Mouse (Mus musculus) spleen, postnatal 10 days (tissue): ENCODE measurements at regions not wholly inside any gene's neighbourhood (a gene's known extent, or its start where the extent isn't known, plus 50 kb on each side); places are given as distances from the start of the nearest gene placed in this dataset.

Source experiments
- DNase-seq, 2 experiments: peaks; one replicate each; pipeline ENCODE4 v3.0.0; 2021 to 2022; ENCODE audit warnings: low spot score in 2 of 2

GRCm38 (mm10) chr14:46221897-46222669 is 157.1 kb upstream of the Gm15217 start:
- no peak for DNase-seq

DNA sequence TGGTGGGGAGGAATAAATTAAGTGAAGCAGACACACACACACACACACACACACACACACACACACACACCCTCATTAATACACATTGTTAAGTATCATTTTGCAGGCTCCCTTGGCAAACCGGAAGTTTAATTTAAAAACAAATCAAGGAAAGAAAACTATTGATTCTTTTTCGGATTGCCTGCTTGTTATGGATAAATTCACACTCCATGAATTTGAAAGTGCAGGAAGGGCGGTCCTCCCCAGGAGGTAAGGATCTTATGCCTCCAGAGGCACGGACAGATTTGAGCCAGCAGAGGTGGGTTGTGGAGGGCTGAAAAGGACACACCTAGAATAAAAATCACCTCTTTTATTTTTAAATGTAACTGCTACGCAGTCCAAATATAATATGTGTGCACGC is 156.2 kb upstream of the Gm15217 start:
- DNase-seq: no peak

GRCm38 (mm10) chr14:46224421-46224950 is 154.7 kb upstream of the Gm15217 start:
- no peak for DNase-seq

- no peak for DNase-seq
Observed at GRCm38 (mm10) chr14:46225851-46226608, 153.2 kb upstream of the Gm15217 start.

GRCm38 (mm10) chr14:46234040-46234439 is 145.2 kb upstream of the Gm15217 start:
- no peak for DNase-seq

GRCm38 (mm10) chr14:46234835-46235234 is 144.4 kb upstream of the Gm15217 start:
- no peak for DNase-seq

- DNase-seq: no peak
Observed at GRCm38 (mm10) chr14:46240046-46240800, 139.0 kb upstream of the Gm15217 start.

DNA sequence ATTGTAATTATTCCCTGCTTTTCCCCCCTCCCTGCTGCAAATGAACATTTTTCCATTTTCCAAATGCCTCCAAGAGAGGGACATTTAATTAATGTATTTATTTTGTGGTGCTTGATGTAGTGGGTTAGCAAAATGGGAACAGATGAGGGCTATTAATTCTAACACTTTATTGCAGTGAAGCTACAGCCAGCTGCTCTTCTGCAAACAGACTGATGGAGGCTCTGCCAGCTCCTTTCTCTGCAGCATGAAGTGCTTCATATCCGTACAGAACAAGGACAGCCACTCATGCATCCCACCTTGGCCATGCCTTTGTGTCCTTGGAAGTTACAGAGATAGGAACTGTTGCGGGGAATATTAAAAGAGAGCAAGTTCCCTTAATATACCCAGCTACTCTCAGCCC is 138.3 kb upstream of the Gm15217 start:
- DNase-seq: no peak

DNA sequence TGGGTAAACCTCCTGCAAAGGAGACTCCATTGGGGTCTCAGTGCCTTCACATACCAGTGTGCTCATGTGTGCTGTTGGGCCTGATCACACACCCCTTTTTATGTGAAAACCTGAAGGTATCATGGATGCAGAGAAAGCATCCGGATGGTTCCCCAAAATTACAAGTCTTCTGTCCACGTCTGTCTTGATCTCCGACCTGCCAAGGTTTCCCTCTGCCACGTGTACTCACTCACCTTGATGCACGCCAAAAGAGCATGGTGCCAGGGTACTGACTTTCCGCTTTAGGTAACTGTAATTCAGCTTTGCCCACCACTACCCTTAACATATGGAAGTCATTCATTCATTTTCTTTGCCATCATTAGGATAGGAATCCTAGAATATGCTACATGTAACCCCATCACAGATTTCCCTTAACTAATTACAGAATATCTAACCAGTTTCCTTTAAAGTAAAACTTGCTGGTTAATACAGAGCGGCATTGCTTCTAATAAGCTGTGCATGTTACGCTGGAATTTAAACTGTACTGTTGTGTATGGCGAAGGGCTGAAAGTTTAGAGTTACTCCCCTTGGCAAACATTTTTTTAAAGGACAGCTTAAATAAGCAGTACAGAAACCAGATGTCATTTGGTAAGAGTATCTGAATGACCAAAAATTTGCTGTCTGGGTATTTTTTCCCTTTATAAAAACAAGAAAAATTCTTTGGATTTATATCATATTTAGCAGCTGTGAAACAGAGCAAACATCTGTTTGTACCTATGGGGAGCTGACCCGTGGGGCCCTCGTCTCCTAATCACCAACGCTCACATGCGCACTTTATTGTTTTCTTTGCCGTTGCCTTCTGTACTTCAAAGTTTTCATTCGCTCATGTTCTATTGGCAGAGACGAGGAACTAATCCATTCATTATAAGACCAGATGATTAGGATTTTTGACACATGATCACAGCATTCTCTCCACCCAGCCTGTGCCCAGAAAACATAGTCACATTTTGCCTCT is 131.4 kb upstream of the Gm15217 start:
- no peak for DNase-seq

DNA sequence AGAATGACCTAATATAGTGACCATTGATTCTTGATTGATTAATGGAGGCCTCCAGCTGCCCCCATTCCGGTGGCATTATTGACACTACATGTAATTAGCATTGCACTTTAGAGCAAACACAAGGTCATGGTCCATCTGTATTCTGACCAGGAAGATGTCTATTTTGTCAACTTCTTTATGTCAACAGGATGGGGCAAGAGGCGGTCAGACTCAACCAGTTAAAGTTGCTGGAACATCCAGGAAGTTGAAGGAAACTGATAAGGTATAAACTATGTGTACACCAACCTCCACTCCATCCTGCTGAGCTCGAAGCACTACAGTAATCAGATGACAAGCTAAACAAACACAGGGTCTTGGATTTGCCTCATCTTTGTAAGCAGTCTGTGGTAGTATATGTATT is 130.1 kb upstream of the Gm15217 start:
- DNase-seq: no peak

- DNase-seq: no peak
Observed at GRCm38 (mm10) chr14:46255261-46255660, 124.0 kb upstream of the Gm15217 start.

GRCm38 (mm10) chr14:46256336-46256735 is 122.9 kb upstream of the Gm15217 start:
- no peak for DNase-seq

GRCm38 (mm10) chr14:46257311-46257710 is 121.9 kb upstream of the Gm15217 start:
- no peak for DNase-seq

DNA sequence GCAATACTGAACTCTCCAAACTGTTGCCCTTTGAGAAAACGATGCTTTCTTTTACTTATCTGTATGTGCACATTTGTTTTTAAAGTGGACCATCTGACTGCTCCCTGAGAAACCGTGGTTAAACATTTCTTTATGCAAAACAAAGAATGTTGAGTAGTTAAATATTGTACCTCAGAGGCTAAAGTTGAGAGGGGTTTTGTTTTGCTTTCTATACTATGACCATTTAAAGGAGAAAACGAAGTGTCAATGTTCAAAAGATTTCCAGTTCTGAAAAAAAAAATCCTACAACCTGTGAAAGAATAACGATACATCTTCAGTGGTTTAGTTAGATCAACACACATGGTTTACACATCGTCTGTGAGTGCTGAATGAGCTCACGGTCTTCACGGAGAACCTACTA is 120.7 kb upstream of the Gm15217 start:
- no peak for DNase-seq

DNA sequence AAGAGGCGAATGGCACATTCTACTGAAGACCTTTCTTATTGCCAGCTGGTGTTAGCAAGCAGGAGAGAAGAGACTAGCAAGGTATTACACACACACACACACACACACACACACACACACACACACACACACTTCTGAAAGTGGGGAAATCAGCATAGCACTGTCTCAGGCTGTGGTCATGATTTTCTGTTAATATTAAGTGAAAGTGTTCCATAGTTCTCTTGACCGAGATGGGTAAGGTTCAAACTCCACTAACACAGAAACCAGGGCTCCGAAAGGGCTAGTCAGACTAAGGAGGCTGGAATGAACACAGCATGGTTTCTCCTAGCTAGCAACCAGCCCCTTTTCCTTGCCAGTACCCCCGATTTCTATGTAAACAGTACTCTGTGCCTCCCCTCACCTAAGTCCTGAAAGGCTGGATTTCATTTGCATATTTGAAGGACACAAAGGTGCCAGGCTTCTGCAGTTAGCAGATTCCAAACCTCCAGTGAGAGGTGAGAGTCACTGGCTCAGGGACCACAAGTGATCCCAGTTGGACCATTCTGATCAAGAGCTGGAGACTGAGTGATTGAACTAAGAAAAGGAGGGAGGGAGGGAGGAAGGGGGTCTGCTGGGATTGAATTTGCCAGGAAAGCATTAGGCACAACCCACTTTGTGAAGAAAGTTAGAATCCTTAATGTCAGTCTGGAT is 118.8 kb upstream of the Gm15217 start:
- no peak for DNase-seq

DNA sequence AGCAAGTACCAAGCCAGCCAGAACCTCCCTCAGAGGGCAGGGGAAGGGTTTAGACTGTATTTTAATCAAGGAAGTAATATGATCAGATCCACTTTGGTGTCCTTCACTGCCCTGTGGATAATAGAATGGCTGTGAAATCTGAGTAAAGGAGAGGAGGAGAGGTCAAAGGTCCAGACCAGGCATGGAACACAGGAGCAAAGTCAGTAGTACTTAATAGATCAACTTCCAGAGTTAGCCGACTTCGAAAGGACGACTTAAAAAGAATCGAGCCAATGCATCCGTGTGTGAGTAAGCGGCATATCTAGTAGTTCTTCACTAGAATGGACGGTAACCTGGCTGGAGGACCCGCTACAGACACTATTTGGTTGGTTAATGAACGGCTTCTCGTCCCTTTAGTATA is 103.8 kb upstream of the Gm15217 start:
- DNase-seq: no peak

- DNase-seq: no peak
Observed at GRCm38 (mm10) chr14:46276926-46277831, 102.0 kb upstream of the Gm15217 start.

- DNase-seq: no peak
Observed at GRCm38 (mm10) chr14:46277832-46278611, 101.2 kb upstream of the Gm15217 start.

DNA sequence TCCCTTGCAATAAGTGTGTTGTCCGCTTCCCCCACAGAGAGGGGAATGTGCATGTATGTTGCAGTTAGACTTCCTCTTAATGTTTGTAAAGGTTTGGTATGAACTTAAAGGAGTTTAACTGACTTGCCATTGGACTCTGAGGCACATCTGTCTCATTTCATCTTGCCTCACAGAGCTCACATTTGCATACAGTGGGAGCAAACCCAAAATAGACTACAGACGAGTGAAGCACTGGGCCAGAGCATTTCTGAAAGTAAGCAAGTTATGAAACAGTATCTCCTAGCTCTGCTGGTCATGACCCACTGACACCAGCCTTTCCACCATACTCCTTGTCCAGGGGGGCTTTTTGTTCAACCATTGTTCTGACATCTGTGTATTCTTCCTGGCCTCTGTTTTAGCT is 86.8 kb upstream of the Gm15217 start:
- no peak for DNase-seq
